Mouse (Mus musculus) urinary bladder, postnatal 25 days (tissue): ENCODE data around the gene Dusp16.

Source experiments
- DNase-seq: peaks from one replicate; pipeline ENCODE4 v3.0.0; 2022; ENCODE audit warnings: low spot score

Gene Dusp16

GRCm38 (mm10) chr6:134733800-134734221 lies 58.6 kb downstream of the Dusp16 start:
- no peak for DNase-seq

GRCm38 (mm10) chr6:134732813-134733212 lies 59.6 kb downstream of the Dusp16 start:
- DNase-seq, result no peak

DNA sequence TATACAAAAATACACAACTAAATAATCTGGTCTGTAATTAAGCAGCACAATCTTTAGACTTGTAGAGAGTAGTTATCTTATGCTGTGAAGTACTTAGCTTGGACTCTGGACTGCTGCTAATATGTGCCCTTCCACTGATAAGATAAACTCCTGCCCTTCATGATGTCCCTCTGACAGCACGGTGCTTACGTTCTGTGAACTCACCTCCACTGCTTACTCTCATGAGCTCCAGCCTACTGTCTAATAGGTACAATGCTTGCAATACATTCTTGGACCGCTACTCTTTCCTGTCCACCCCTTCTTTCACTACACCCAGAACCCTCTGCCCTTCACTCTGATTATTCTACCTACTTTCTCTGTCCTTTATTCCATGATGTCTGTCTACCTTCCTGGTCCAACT lies 61.4 kb downstream of the Dusp16 start:
- no peak for DNase-seq

DNA sequence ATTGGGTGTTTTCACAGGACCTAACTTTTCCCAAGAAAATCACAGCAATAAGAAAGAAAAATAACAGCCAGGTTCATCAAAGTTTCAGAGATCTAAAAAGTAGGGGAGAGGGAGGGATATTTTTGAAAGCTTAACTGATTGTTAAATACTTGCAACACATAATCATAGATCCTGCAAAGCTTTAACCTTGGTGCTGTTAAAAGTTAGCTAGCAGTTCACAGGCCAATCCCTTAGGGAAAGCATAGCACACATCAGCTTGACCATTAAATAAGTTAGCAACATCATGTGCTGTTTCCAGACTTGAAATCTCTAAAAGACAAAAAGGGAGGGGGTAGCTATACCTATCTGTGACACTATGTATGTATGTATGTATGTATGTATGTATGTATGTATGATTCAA lies 67.0 kb downstream of the Dusp16 start:
- no peak for DNase-seq

DNA sequence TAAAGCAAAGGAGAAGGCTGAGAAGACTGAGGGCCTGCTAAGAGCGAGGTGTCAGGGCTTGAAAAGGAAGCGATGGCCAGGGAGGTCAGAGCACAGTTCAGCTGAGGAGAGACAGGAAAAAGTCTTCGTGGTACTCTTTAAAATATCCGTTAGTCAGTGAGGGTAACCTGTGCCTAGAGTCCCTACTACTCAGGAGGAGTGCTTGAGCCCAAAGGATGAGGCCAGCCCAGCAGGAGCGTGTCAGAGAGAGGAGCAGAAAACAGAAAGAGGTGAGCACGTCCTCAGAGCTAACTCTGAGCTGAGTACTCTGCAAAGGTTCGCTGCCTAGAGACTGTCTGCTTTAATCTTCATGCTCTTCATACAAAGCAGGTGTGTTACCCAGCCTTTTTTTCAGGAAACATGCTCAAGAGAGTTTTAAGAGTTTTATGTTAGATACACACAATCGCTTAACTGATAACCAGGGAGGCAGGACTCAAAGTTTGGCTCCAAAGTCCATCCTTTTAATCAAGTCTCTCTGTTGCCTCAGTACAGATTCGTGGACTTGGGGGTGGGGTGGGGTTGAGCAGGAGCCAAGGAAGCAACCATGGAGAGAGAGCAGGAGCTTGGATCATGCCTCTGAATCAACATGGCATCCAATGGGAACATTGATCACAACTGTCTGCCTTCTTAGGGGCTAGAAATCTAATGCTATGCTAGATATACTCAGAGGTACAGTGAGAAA lies 68.4 kb downstream of the Dusp16 start:
- no peak for DNase-seq

DNA sequence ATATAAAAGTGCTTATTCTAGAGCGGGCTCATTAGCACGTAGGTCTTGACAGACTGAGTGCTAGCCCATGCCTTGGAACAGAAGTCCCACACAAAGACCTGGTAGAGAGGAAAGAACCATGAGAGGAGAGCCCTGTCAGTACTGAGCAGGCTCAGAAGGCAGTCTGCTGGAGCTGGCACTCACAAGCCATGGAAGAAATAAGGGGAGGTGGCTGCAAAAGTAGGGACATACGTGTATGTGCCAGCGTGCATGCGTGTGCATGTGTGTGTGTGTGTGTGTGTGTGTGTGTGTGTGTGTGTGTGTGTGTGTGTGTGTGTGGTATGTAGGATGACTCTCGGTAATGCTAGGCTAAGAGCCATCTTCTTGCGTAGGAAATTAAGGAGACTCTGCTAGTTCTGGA lies 69.1 kb downstream of the Dusp16 start:
- DNase-seq, result no peak

DNA sequence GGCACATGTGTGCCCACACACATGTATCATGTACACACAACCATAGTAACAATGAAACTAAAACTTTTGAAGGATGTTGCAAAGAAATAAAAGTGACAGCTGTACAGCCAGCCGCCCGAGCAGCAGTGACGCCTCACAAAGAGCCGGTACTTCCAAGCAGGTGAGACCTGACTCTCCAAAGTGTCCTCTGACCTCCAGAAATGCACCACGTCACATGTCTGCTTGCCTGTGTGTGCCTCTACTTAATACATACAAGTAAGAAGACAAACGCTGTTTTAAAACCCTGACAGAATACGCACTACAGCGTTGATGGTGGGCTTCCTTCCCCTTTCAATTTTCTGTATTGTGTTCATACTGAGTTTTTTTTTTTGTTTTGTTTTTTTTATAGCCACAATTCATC lies 69.5 kb downstream of the Dusp16 start:
- no peak for DNase-seq

DNA sequence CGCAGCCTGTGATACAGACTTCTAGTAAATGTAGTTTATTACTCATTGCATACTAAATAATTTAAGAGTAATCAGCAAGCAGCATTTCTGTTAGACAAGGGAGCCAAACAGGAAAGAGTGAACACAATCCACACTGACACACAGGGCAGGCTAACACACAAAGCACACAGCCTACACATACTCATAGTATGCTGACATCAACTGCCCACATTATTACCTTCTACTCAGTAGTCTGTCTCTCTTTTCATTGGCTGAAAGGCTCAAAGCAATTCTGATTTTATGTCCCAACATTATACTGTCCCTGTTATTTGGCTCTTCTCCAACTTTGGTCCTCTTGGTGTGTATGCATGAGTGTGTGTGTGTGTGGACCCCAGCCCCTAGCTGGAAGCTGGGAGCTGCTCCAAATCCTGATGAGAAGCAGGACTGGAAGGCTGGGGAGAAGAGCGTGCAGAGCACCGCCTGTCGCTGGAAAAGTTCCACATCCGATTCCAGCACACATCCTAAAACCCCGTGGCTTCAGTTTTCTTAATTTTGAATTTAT lies 70.6 kb downstream of the Dusp16 start:
- DNase-seq, result no peak

GRCm38 (mm10) chr6:134720150-134720549 lies 72.3 kb downstream of the Dusp16 start:
- no peak for DNase-seq

GRCm38 (mm10) chr6:134719156-134719555 lies 73.3 kb downstream of the Dusp16 start:
- DNase-seq, result no peak

DNA sequence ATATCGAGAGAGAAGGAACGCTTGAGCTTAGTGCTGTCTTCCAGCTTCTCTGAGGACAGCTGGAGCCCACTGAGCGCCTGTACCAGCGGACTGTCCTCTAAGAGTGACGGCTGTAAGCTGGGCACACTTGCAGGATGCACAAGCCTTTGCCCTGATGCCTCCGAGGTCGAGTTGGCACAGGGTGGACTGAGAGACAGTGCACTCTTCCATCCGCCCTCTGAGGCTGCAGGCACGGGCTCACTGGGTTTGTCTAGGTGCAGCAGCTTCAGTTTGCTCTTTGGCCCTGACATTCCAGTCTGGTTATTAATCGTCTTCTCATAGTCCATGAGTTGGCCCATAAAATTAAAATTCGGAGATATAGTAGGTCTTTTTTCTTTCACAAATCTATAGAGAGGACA lies 73.8 kb downstream of the Dusp16 start:
- DNase-seq, result no peak

GRCm38 (mm10) chr6:134717886-134718667 lies 74.3 kb downstream of the Dusp16 start:
- DNase-seq, result no peak

- no peak for DNase-seq
Measured at GRCm38 (mm10) chr6:134716168-134716587, 76.2 kb downstream of the Dusp16 start.

DNA sequence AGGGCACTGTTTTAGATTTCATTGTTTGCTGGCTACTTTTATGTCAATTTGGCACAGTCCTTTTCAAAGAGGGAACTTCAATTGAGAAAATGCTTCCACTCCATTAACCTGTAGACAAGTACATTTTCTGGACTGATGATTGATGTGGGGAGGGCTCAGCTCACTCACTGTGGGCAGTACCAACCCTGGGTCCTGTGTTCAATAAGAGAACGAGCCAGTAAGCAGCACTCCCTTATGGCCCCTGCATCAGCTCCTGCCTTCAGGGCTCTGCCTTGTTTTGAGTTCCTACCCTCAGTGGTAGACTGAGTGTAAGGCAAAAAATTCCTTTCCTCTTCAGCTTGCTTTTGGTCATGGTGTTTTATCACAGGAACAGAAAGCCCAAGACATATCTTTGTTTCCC lies 78.5 kb downstream of the Dusp16 start:
- DNase-seq, result no peak

- no peak for DNase-seq
Measured at GRCm38 (mm10) chr6:134713321-134713720, 79.1 kb downstream of the Dusp16 start.

DNA sequence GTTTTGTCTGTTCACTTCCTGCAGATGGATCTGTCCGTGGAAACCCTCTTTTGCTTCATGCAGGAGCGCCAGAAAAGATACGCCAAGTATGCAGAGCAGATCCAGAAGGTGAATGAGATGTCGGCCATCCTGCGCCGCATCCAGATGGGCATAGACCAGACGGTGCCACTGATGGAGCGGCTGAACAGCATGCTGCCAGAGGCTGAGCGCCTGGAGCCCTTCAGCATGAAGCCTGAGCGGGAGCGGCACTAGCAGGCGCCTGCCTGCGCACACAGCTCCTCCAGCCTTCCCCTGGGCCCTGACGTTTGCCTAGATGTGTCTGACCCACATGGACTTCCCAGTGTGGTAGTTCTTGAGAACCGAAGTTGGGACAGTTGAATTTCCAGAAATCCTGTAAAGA lies 82.4 kb downstream of the Dusp16 start:
- DNase-seq, result no peak

DNA sequence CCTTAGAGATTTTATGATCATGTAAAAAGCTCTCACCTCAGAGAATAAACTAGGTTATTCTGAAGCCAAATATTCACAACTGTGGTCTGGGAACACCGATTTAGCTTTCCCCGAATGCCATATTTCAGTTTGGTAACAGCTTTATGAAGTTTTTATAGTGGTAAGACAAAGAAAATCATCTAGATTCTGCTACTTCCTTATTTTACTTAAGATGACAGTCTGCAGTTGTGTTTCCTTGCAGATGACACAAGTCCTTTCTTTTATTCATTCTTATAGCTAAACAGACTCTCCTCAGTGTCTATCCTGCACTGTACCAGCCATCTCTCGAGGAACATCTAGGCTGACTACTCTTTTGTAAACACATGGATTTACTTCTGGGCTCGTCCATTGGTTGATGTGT lies 86.0 kb downstream of the Dusp16 start:
- no peak for DNase-seq

DNA sequence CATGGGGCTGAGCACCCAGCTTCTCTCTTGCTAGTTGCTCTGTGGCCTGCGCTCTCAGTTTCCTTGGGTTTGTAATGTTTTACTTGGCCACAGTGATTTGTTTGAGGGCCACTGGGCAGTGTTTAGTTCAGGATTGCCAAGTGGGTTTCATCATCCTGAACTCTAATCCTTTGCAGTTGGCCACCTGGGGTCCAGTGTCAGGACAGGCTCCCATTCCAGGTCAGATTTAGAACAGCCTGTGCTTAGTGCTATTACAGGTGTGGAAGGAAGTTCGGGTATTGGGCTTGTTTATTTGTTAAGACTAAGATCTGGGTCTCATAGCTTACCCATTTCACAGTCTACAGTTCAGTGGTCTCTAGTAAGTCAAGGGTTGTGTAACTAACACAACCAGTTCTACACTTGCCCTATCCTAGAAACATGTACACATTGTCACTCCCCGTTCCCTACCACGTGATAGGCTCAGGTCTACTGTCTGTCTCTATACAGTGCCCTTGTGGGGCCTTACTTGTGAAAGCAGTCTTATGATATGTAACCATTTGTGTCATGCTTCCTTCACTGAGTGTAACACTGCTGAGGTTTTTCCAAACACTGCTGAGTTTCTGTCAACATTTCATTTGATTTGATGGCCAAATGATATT lies 89.3 kb downstream of the Dusp16 start:
- no peak for DNase-seq

- DNase-seq, result no peak
Measured at GRCm38 (mm10) chr6:134702184-134702583, 90.2 kb downstream of the Dusp16 start.

- no peak for DNase-seq
Measured at GRCm38 (mm10) chr6:134701211-134701602, 91.2 kb downstream of the Dusp16 start.

GRCm38 (mm10) chr6:134700451-134701210 lies 91.8 kb downstream of the Dusp16 start:
- DNase-seq, result no peak

- no peak for DNase-seq
Measured at GRCm38 (mm10) chr6:134698243-134698642, 94.2 kb downstream of the Dusp16 start.
